Mouse (Mus musculus) MEL (cell line): ENCODE data around the gene Tmem19. TPM values are rescaled to one million over a fixed set of nuclear protein-coding genes. Genes with fewer than 3 reads are reported as not detected.

ENCODE experiments used
- CHD2 ChIP-seq: IDR thresholded peaks from 2 replicates; pipeline ENCODE4 v1.6.1; 2011; ENCODE audit warnings: low read length, improper control_type of control experiment
- E2F4 ChIP-seq: IDR thresholded peaks from 2 replicates; pipeline ENCODE4 v1.6.1; 2011; ENCODE audit warnings: low read depth, low read length, improper control_type of control experiment, borderline replicate concordance
- ETS1 ChIP-seq: IDR thresholded peaks from 2 replicates; pipeline ENCODE4 v1.6.1; 2012; ENCODE audit warnings: low read depth, mild to moderate bottlenecking, inconsistent platforms, low read length, improper control_type of control experiment, moderate library complexity
- JUND ChIP-seq: IDR thresholded peaks from 2 replicates; pipeline ENCODE4 v1.6.1; 2011; ENCODE audit warnings: low read depth, mild to moderate bottlenecking, improper control_type of control experiment, low read length
- KAT2A ChIP-seq: conservative IDR thresholded peaks from 2 replicates; pipeline ENCODE4 v1.6.1; 2012; ENCODE audit warnings: low read depth, low read length, improper control_type of control experiment, inconsistent platforms
- MAFK ChIP-seq: IDR thresholded peaks from 2 replicates; pipeline ENCODE4 v1.6.1; 2011; ENCODE audit warnings: low read depth, mild to moderate bottlenecking, low read length, improper control_type of control experiment, borderline replicate concordance
- MAX ChIP-seq: IDR thresholded peaks from 2 replicates; pipeline ENCODE4 v1.6.1; 2011; ENCODE audit warnings: low read length, improper control_type of control experiment
- MEF2A ChIP-seq: IDR thresholded peaks from 2 replicates; pipeline ENCODE4 v1.6.1; 2014; ENCODE audit warnings: low read depth, mild to moderate bottlenecking, inconsistent platforms, low read length, improper control_type of control experiment; ENCODE audit not compliant: poor library complexity, insufficient replicate concordance, severe bottlenecking; ENCODE audit errors: extremely low read depth
- MXI1 ChIP-seq: IDR thresholded peaks from 2 replicates; pipeline ENCODE4 v1.6.1; 2011; ENCODE audit warnings: mild to moderate bottlenecking, low read depth, low read length, improper control_type of control experiment
- MYB ChIP-seq: IDR thresholded peaks from 2 replicates; pipeline ENCODE4 v1.6.1; 2011; ENCODE audit warnings: mild to moderate bottlenecking, low read depth, low read length, improper control_type of control experiment
- NELFE ChIP-seq: IDR thresholded peaks from 2 replicates; pipeline ENCODE4 v1.6.1; 2011; ENCODE audit warnings: low read depth, low read length, improper control_type of control experiment
- POLR2A ChIP-seq, 2 experiments: IDR thresholded peaks; 2 replicates each; pipeline ENCODE4 v1.6.1; 2011 to 2012; ENCODE audit warnings: low read length in 2 of 2, mild to moderate bottlenecking in 2 of 2, control low read depth in 1 of 2, improper control_type of control experiment in 1 of 2, low read depth in 1 of 2, moderate library complexity in 1 of 2; ENCODE audit not compliant: control insufficient read depth in 1 of 2, insufficient read depth in 1 of 2, poor library complexity in 1 of 2
- POLR2AphosphoS2 ChIP-seq: IDR thresholded peaks from 2 replicates; pipeline ENCODE4 v1.6.1; 2011; ENCODE audit warnings: low read length, improper control_type of control experiment
- POLR2AphosphoS5 ChIP-seq: IDR thresholded peaks from 2 replicates; pipeline ENCODE4 v1.6.1; 2012; ENCODE audit warnings: low read depth, borderline replicate concordance, mild to moderate bottlenecking, inconsistent platforms, low read length, moderate library complexity, mixed read lengths
- RCOR1 ChIP-seq: IDR thresholded peaks from 2 replicates; pipeline ENCODE4 v1.6.1; 2012; ENCODE audit warnings: low read depth, mild to moderate bottlenecking, inconsistent platforms, low read length, improper control_type of control experiment
- SIN3A ChIP-seq: IDR thresholded peaks from 2 replicates; pipeline ENCODE4 v1.6.1; 2012; ENCODE audit warnings: low read length, improper control_type of control experiment, inconsistent platforms
- SMC3 ChIP-seq: IDR thresholded peaks from 2 replicates; pipeline ENCODE4 v1.6.1; 2011; ENCODE audit warnings: low read depth, low read length, improper control_type of control experiment
- TBP ChIP-seq: IDR thresholded peaks from 2 replicates; pipeline ENCODE4 v1.8.0; 2011; ENCODE audit warnings: low read depth, low read length, improper control_type of control experiment
- UBTF ChIP-seq: IDR thresholded peaks from 2 replicates; pipeline ENCODE4 v1.6.1; 2012; ENCODE audit warnings: low read depth, mild to moderate bottlenecking, inconsistent platforms, low read length, improper control_type of control experiment, moderate library complexity, borderline replicate concordance; ENCODE audit not compliant: insufficient read depth
- USF2 ChIP-seq, 2 experiments: IDR thresholded peaks; 2 replicates each; pipeline ENCODE4 v1.6.1; 2011 to 2012; ENCODE audit warnings: improper control_type of control experiment in 2 of 2, low read length in 2 of 2, borderline replicate concordance in 1 of 2, inconsistent platforms in 1 of 2, low read depth in 1 of 2, mild to moderate bottlenecking in 1 of 2; ENCODE audit not compliant: insufficient read depth in 1 of 2
- ZC3H11A ChIP-seq: IDR thresholded peaks from 2 replicates; pipeline ENCODE4 v1.6.1; 2012; ENCODE audit warnings: low read depth, mild to moderate bottlenecking, inconsistent platforms, low read length, improper control_type of control experiment
- ZMIZ1 ChIP-seq: IDR thresholded peaks from 2 replicates; pipeline ENCODE4 v1.6.1; 2012; ENCODE audit warnings: low read depth, mild to moderate bottlenecking, inconsistent platforms, low read length, improper control_type of control experiment, moderate library complexity
- polyA plus RNA-seq, 2 experiments: library from polyadenylated mRNA; stranded (reverse) in 1 of 2; unstranded in 1 of 2; fragments of >175 nt in 1 of 2; fragments of >200 nt in 1 of 2; gene quantifications; 2 replicates each; pipeline versions ENCODE4 v1.2.1 to v1.2.4; 2012; ENCODE audit warnings: low replicate concordance in 2 of 2, low read depth in 1 of 2; ENCODE audit not compliant: insufficient read length in 2 of 2, insufficient read depth in 1 of 2, missing spikeins in 1 of 2
- total RNA-seq: library from RNA; depleted of rRNA; stranded (reverse); fragments of 300-350 nt; gene quantifications from 2 replicates; pipeline ENCODE4 v1.2.3, GENCODE M21; 2012

Tmem19 gene
- total and polyA plus RNA-seq, 3 experiments: 10.7 to 16.6 TPM; not detected in 1

- TF ChIP-seq MEF2A (no peak), POLR2AphosphoS5 (peak; percentile 45; the same call in 1 of the 2 replicates), KAT2A (no peak), TBP (peak; percentile 75), MAX (peak; percentile 92), JUND (no peak), POLR2A (IDR thresholded peaks at IDR 0.05; ENCODE audit: control insufficient read depth in 1 of 2, insufficient read depth in 1 of 2, low read depth in 1 of 2, low read length in 2 of 2, poor library complexity in 1 of 2) (peak; percentile 88 to 93), MXI1 (peak; percentile 73), E2F4 (no peak), ETS1 (peak; percentile 49; the same call in 1 of the 2 replicates), POLR2AphosphoS2 (peak; percentile 86), SMC3 (no peak), RCOR1 (peak; percentile 50), USF2 (IDR thresholded peaks at IDR 0.05; ENCODE audit: borderline replicate concordance in 1 of 2, insufficient read depth in 1 of 2, low read depth in 1 of 2, low read length in 2 of 2) (peak; percentile 76 to 92), UBTF (0 out of 2 replicates have a peak, but pooled peaks have one; percentile 1), ZMIZ1 (peak; percentile 83; the same call in 1 of the 2 replicates), ZC3H11A (no peak), MAFK (no peak), SIN3A (peak; percentile 74; the same call in 1 of the 2 replicates), NELFE (peak; percentile 88), CHD2 (no peak), MYB (0 out of 2 replicates have a peak, but pooled peaks have one; percentile 16)
Measured at GRCm38 (mm10) chr10:115315473-115316171, 46.7 kb downstream of the Tmem19 start, which contains the start of gene Rab21 (continued).
